Mouse (Mus musculus): ENCODE measurements around the gene Gm4181.
"Not testable (repeated sequence)": the region's sequence is repeated elsewhere in the genome, so short reads cannot be mapped to it uniquely, and the experiment has no call there.

Gene Gm4181

DNA sequence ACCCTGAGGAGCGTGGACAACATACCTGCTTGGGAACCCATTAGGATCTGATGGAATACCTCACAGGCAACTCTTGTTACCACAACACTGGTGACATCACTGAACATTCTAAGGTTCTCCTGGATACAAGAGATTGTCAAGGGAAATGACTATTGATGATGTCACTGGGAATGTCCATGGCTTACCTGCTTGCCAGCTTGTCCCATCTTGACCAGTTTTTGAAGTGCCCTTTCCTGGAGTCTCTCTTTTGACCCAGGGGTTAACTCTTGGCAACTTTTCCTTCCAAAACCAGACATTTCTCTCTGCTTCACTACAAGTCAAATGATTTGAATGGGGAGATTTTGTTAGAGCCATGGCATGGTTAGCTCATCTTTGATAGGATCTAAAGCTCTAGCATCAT is at the start of gene Gm4181:
Gene Gm4181 (minus strand): TSS at position 101 of the 400 bp plus-strand sequence.
- not testable (repeated sequence) for DNase-seq (ENCODE audit: low read depth, low spot score)

DNA sequence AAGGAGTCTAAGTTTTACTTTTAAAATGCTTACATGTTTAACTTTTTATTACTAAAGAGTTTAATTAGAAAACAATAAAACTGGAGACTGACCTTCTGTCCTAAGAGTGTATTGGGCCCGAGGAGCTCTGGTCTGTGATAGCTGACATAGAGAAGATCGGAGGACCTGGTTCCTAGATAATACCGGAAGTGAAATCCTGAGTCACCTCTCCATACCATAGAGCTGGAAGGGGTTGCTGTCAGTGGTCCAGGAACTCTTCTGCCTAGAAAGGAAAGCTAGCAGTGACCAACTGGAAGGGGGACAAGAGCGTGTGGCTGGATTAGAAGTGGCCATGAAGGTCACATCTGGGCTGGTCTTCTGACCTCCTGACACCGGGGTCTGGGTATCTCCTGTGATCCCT is 41.8 kb upstream of the Gm4181 start:
- no peak for DNase-seq (ENCODE audit: low read depth, low spot score)

DNA sequence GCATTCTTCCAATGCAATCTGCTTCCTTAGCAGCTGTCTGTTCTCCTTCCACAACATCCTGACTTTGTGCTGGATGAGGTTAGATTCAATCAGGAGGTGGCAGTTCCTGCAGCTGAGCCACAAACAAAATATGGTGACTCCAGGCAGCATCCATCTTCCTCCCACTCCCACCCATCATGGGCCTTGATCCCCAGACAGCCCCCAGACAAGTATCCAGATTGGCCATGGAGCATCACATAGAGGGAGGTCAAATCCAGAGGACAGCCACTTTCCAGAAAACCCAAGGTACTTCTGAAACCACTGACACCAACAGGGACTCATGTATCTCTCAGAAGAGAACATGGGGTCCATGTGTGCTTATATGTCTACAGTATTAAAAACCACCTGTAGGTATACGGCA is 3.0 kb downstream of the Gm4181 start:
- not testable (repeated sequence) for DNase-seq (ENCODE audit: low read depth, low spot score)

- DNase-seq (ENCODE audit: low read depth, low spot score), result no peak
Measured at GRCm38 (mm10) chr14:51611210-51611609, 24.3 kb downstream of the Gm4181 start, which contains the start of gene Gm17078. Gene Gm17078 (minus strand): TSS chr14:51611310.

- not testable (repeated sequence) for DNase-seq (ENCODE audit: low read depth, low spot score)
Measured at GRCm38 (mm10) chr14:51592039-51592438, 43.4 kb downstream of the Gm4181 start, which contains the start of gene Gm17174. Gene Gm17174 (minus strand): TSS chr14:51592139.

Measured in retina, postnatal 7 days (tissue).